Mouse (Mus musculus): ENCODE data around the gene Cd34.
A peak's percentile ranks its signal among the peaks of the same experiment; 100 is the strongest.

Cd34 gene

DNA sequence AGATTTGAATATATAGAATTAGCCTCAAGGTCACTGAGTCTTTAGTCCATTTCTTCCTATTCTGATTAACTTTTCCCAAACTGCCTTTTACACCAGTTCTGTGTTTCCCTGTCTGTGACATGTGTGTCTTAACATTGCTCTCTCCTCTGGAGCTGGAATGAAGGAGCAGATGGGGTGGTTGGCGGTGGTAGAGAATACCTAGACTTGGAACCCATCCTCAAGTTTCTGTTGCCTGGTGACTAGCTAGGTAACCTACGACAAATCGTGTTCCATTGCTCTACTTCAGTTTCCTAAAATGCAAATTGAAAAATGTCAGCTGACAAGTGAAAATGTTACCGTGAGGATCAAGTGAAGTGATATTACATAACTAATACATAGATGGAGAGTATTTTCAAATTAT, 33.4 kb downstream of the Cd34 start:
- no peak for DNase-seq (ENCODE audit: low spot score in 2 of 2)

DNA sequence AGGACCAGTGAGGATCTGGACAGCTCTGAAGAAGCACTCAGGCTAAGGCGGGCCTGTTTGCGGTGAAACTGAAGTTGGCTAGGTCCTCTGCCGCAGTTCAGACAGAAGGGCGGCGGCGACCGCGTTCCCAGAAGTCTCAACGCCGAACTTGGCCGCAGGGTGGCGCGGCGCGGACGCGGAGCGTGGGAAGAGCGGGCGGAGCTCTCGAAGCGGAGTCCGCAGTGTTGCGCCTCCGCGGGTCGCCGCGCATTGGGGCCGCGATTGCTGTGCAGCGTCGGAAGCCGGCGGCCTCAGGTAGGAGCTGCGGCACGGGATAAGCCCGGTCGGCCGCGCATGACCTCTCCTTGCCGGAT, 37.5 kb downstream of the Cd34 start:
- DNase-seq (ENCODE audit: low spot score in 2 of 2), result peak; percentile 83

DNA sequence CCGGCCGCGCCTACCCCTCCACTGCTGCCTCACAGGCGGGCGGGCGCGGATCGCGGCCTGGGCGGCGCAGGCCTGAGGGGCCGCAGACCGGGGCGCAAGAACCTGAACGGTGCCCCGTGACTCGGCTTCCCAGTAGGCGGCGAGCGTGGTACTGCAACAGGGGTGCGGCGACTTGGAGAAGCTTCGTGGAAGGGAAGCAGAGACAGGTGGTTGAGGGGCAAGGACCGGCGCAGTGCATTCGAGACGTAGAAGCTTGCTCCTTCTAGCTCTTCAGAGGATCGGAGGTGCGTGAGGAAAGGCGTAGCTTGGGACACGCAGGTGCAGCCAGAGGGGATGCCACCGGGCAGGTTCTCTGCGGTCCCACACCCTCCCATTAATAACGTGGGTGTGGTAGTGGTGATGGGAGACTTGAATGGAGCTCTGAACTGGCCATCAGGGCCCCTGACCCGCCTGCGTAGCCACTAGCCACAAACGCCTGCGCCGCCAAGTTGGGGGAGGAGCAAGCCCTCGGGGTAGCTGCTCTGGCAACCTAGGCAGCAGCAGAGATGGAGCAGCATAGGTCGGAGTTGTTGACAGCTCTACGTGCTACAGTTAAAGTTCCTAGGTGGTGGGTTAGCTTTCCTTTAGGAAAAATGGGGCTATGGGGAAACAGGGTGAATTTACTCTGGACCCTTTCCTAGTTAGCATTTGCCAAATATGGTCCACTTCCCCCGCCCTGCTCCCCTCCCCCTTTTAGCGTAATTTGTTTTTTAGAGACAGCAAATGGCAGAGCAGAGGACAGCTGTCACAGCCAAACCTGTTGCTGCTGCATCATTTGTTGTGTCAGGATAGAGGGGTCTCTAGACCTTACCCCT, 38.1 kb downstream of the Cd34 start:
- DNase-seq (ENCODE audit: low spot score in 2 of 2), result peak; percentile 53 to 60

DNA sequence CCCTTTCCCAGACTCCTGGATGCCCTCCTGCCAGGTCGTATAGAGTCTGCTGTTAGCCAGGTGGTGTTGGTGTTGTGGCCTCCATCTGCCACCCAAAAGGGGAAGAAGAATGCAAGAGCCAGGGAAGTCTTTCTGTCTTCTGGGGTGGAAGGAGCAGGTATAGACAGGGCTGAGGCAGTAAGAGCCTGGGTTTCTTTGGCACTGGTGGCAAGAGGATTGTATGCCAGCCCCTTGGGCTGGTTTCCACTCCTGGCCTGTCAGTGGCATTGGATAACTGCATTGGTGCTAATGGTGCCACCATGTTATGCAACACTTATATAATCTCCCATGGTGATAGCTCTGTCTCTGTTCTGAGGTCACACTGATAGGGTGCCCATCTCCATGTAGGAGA, 38.7 kb downstream of the Cd34 start:
- no peak for DNase-seq (ENCODE audit: low spot score in 2 of 2)

DNA sequence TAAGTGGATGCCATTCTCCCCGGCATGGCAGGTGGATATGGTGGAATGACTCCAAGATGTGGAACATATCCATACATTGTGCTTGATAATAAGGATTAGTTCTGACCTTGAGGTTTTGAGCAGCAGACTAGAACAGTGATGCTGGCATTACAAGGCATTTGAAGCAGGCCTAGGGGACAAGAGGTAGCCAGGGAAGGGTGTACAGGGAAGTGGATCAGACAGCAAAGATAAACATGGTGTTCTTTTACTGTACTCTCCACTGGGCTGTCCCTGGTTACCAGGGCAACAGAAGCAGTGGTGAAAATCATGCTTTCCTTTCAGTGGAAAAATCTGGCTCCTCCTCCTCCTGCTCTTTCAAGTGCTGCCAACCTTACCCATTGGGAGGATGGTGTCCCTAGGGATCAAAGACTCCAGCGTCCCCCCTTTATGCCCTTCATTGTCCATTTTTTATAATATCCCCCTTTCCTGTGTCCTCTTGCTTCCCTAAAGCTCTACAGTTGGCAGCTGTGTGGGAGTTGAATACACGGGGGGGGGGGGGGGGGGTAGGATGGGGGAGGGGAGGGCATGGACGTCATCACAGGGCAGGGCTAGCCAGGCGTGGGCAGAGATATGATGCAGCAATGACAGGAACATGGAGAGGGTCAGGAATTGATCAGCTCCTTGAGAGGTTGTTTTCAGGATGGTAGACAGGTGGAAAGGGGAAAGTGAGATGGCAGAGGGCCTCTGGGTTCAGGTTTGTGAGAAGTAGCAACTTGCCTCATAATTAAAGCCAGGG, 39.5 kb downstream of the Cd34 start:
- DNase-seq (ENCODE audit: low spot score in 2 of 2), result no peak

DNA sequence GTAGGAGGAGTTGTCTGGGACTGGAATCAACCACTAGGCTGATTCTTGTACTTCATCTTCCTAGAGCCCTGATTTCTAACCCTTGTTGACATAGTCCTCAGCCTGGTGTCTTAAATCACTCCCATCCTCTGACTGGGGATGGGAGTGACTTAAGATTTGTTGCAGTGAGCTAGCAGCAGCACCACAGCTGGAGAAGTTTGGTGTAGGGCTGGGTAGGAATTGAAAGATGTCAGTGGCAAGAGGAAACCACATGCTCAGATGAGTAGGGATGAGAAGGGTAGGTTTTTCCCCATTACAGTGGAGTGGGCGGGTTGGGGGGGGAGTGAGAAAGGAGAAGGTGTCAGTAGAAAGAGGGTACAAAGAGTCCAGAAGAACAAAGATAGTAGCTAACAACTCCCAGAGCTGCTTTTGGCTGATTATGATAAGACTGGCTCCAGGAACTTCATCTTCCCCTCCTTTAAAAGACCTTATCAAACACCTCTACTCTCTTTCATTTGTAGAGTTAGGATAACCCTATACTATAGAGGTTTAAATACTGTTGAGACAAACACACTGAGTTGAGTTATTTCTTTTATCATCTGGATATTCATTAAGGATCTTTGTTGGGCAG, 42.3 kb downstream of the Cd34 start:
- DNase-seq (ENCODE audit: low spot score in 2 of 2), result no peak

DNA sequence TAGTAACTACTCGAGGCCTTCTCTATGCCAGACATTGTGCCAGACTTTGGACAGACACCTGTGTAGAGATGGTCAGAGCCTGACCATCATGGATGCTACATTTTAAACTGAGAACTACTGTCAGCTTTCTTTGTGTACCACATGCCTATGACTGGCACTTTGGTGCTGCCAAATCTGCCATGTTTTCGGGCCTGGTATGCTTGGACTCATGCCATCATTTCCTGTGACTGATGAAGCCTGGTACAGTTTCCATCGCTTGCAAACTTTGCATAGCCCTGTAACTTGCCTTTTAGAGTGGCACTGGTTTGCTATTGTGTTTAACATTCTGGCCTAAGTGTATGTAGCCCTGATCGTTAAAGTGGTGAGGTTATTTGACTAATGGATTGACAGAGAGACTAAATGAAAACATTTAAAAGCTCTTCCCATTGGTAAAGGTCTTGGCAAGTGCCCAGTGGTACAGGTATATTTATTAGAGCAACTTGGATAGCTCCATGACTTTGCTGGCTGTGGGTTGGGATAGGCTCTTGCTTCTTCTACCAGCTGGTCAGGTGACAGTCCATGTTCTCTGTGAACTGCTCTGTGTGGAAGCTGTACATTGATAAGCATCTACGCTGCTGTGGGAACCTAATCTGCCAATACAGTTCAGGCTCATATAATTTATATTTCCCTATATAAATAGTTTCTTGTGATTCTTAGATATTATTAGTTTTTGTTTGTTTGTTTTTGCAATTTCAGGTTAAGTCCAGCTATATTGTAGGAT, 44.5 kb downstream of the Cd34 start:
- no peak for DNase-seq (ENCODE audit: low spot score in 2 of 2)

DNA sequence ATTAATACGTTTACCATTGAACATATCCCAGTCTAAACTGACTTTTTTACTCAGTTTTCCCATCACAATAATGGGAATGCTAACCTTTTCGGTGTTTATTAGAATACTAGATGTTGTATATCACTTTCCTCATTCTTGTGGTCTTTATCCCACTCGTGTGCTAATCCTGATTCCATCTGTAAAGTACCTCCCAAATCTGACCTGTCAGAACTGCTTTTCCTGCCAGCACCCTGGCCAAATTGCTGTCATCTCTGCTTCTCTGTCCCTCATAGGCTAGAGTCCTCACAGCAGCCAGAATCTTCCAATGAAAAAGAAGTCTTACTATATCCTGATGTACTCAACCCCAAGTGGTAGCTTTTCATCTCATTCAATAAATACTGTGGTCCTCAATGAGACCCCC, 46.3 kb downstream of the Cd34 start:
- no peak for DNase-seq (ENCODE audit: low spot score in 2 of 2)

DNA sequence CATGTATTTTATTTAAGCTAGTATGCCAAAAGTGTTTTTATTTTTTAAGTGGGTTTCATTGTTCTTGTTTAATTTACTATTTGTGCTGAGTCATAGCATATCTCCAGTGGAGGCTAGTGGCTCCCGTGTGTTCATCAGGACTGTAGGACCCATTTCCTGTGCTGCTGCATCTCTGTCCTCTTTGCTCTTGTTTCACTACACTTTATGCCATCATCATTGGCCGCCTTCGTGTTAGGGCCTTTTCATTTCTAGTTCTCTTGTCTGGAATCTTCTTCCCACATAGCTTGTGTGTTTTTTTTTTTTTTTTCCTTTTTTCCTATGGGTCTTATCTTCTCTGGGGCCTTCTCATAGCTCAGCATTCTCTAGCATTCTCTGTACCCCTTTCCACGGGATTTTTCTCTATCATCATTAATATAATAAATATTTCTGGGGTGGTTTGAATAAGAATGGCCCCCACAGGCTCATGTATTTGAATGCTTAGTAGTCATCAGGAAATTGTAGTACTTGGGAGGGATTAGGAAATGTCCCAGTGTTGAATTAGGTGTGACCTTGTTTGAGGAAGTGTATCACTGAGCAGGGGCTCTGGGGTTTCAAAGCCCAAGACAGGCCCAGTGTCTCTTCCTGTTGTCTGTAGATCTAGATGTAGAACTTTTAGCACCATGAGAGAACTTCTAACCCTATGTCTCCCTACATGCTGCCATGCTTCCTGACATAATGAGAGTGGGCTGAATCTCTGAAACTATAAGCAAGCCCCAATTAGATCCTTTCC, 47.0 kb downstream of the Cd34 start:
- no peak for DNase-seq (ENCODE audit: low spot score in 2 of 2)

DNA sequence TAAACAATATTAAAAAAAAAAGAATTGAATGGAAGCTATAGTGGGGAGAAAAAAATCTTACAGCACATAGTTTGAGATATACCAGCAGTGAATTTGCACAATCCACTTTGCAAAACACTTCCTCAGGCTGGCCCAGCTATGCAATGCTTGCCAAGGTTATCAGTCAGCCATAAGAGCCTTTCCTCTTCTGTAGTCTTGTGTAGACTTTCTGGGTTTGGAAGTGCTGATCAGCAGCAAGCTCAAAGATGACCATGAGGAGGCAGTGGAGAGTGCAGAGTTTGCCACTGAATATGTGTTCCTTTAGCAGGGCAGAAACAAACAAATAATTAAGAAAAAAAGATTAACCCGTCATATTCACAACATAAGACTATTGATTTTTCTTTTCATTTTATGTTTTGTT, 50.4 kb downstream of the Cd34 start:
- no peak for DNase-seq (ENCODE audit: low spot score in 2 of 2)

DNA sequence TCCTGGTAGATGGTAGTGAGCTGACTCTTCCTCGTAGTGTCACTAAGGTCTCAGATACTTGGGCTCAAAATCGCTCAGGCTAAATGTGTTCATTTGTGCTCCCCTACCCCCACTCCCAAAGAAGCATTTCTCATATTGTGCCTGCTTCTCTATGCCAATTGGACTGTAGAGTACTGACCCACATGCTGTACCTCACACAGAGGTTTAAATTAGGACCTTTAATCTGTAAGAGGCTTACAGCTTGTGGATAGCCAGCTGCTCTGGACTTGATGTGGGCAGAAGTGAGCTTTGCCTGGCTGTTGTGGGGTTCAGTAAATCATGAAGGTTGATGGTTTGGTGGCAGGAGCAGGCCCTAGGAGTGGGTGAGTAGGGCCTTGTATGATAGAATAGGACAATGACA, 52.4 kb downstream of the Cd34 start:
- DNase-seq (ENCODE audit: low spot score in 2 of 2), result no peak

DNA sequence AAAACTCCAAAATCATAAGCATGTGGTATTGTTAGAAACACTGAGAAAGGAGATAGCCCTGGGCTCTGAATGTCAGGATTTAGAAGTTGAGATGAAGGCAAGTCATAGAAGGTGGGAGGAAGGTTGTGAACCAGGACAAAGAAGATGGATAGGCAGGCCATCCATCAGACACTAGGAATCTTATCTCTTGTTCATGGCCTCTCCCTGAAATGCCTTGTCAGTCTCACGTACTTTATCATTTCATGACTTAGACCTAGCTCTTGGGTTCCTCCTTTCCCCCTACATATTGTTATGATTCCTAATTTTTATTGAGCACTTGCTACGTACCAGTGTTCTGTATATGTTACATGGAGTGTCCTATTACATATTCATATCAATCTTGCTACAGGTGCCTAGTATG, 53.0 kb downstream of the Cd34 start:
- no peak for DNase-seq (ENCODE audit: low spot score in 2 of 2)

DNA sequence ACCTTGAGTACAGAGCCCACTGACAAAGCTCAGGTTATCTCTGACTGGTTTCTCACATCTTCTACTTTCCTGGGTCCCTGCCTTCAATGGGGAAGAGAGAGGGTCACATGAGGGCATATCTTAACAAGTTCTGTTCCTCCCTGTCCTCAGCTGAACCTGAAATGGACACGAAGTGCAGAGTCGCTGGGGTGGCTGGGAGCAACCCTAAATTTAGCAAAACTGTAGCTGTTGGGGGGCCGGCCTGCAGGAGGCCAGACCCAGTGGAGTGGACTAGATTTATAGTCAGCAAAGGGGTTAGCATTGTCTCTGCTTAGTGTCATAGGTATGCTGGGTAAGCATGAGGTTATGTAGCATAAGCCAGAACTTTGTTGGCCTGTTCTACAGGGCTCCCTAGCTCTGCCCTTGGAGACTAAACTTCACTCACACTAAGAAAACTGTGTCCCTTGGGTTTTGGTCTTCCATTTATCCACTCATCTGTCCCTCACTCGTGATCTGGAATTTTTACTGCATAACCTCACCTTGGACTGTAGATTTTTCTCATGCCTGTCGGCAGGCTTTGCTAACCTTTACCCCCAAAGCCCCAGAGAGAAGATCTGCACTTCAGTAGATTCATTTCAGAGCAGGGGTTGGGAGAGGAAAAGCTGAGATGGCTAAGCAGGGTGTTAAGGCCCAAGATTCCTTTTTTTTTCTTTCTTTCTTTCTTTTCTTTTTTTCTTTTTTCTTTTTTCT, 54.1 kb downstream of the Cd34 start:
- no peak for DNase-seq (ENCODE audit: low spot score in 2 of 2)

DNA sequence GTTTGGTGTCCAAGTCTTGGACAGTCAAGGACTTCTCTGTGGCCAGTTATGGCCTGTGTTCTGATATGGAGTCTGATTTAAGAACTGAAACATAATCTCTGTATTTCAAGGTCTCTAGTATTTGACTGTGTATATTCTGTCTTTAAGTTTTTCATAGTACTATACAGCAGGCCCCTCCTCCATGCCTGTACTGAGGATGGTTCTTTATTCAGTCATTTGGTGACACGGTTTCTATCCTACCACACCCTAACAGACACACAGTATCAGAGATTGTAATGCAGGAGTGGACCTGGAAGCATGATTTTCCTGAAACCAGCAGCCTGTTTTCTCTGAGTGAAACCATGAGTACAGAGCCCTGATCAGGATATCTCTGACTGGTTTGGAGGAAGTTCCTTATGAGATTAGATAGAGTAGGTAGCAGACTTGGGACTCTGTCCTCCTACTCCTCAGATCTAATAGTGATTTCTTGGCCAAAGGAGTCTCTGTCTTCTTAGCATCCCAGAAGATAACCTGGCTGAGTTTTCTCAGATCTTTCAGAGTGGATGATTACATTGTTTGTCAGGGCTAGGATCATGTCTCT, 54.9 kb downstream of the Cd34 start:
- DNase-seq (ENCODE audit: low spot score in 2 of 2), result no peak

DNA sequence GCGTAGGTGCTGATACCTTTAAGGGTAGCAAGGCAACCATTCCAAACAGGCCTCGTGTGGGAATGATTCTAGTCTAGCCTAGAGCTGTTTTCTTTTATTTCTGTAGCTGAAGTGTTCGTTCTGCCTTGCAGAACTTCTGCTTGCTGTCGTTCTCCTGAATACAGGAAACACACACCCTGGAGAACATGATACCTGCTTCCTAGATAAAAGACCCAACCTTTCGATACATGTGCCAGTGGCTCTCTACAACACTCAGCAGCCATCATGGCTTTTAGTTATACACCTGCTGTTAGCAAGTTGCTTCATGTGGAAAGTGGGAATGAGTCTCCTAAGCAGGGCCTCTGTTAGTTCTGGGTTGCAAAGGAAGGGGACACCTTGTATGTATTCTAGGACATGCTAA, 55.6 kb downstream of the Cd34 start:
- no peak for DNase-seq (ENCODE audit: low spot score in 2 of 2)

DNA sequence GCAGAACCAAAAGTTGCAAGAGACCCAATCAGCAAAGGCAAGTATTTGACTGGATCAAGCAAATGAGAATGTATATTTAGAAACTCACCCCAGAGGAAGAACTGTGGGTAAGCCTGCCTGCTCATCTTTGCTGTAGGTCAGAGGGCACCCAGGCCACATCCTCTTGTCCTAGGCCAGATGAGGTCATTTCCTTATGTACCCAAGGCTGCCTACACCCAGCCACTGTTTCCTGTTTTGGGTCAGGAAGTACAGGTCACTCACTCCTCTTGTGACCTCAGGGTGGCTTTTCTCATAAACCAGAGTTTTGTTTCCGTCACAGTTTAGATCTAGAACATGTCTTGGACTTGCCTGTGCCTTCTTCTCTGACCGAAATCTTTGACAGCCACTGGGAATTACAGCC, 56.6 kb downstream of the Cd34 start:
- no peak for DNase-seq (ENCODE audit: low spot score in 2 of 2)

DNA sequence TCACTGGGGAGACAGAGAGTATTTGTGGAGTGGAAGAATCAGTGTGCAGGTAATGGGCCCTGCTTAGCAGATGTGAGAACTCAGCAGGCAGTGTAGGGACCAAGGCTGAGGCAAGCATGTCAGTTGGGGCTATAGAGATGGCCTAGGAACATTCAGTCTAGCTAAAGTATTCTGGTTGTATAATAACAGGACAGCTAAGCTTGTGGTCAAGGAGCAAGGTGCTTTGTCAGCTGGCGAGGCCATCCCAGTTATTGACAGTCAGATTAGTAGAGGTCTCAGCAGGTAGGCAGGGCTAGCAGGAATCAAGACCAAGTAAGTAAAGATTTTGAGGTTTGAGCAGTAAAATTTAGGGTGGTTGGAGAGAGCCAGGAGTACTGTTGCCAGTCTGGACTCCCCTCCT, 59.8 kb downstream of the Cd34 start:
- no peak for DNase-seq (ENCODE audit: low spot score in 2 of 2)

DNA sequence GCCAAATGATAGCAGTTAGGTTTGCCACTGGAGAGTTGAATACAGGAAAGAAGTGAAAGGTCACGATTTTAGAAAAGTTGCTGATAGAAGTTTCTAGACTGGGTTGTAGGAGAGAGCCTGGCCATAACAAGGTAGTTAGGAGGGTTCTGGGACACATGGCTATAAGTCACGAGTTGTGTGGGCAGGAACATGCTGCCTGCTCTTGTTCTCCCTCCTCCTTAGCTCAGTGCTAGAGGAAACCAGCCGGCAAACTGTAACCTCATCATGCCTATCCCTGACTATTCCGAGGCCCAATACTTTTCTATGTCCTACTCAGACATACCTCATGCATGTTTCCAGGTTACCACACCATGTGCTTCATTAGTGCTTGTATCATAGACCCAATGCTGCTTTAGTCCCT, 64.7 kb downstream of the Cd34 start:
- no peak for DNase-seq (ENCODE audit: low spot score in 2 of 2)

DNA sequence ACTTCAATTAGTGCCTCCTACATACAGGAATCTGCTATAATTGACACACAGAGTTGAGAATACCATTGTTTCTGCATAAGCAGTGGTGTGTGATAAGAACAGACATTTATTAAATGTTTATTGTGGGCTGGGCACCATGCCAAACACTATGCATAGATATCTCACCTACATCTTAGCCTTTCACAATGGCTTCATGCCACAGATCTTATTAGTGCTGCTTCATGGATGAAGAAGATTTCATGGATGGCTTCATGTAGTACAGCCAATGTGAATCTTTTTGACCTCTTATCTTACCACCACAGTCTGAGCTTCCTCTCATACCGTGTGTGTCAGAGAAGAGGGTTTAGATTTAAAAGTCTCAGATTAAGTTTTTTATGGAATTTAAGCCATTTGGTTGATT, 65.6 kb downstream of the Cd34 start:
- DNase-seq (ENCODE audit: low spot score in 2 of 2), result no peak

DNA sequence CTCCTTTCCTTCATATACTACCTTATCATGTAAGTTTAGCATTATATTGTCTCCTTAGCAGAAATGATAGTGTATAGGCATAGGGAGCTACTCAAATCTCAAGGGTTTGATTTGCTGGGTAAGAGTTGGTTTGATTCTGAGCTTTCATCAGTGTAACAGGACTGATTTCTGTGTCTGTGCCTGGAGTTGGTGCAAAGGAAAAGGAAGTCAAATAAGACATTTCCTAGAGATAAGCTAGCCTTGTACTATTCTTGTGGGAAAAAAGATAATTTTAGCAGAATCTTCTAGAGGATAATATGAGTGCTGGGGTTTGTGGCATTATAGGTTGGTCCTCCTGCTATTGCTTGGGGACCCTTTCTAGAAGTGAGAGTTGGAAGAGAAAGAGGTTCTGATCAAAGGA, 67.6 kb downstream of the Cd34 start:
- no peak for DNase-seq (ENCODE audit: low spot score in 2 of 2)

Measured in spleen, postnatal 14 days (tissue).